Mouse (Mus musculus) lung, postnatal 0 days (tissue): ENCODE results near the gene Nup210. TPM values are rescaled to one million over a fixed set of nuclear protein-coding genes. Genes with fewer than 3 reads are reported as not detected.

ENCODE experiments used
- ATAC-seq: fragments of 200-750 bp; cut with Nextera tagmentation; 2 replicates; pipeline ENCODE4 v1.8.0; 2017; ENCODE audit warnings: moderate library complexity
- DNase-seq: peaks from one replicate; pipeline ENCODE4 v3.0.0-alpha.2; 2016; ENCODE audit warnings: low spot score
- H3K27ac ChIP-seq: fragments of 300-500 bp; sonication (generic); 2 replicates; pipeline ENCODE4 v1.5.1; 2014; ENCODE audit warnings: antibody characterized with exemption, mild to moderate bottlenecking, low read length, mixed read lengths
- H3K27me3 ChIP-seq: fragments of 300-500 bp; sonication (generic); replicated peaks from 2 replicates; pipeline ENCODE4 v1.6.1; 2014; ENCODE audit warnings: low read length, mixed read lengths; ENCODE audit not compliant: insufficient read depth
- H3K36me3 ChIP-seq: fragments of 300-500 bp; sonication (generic); 2 replicates; pipeline ENCODE4 v1.6.1; 2014; ENCODE audit warnings: low read length, mixed read lengths; ENCODE audit not compliant: insufficient read depth
- H3K4me1 ChIP-seq: fragments of 300-500 bp; sonication (generic); 2 replicates; pipeline ENCODE4 v1.6.1; 2014; ENCODE audit warnings: antibody characterized with exemption, low read depth, low read length, mixed read lengths; ENCODE audit not compliant: insufficient read depth
- H3K4me2 ChIP-seq: fragments of 300-500 bp; sonication (generic); replicated peaks from 2 replicates; pipeline ENCODE4 v1.6.1; 2014; ENCODE audit warnings: low read depth, mild to moderate bottlenecking, low read length, moderate library complexity, mixed read lengths
- H3K4me3 ChIP-seq: fragments of 300-500 bp; sonication (generic); 2 replicates; pipeline ENCODE4 v1.5.1; 2014; ENCODE audit warnings: low read depth, low read length
- H3K9ac ChIP-seq: fragments of 300-500 bp; sonication (generic); replicated peaks from 2 replicates; pipeline ENCODE4 v1.6.1; 2014; ENCODE audit warnings: low read depth, mild to moderate bottlenecking
- H3K9me3 ChIP-seq: fragments of 300-500 bp; sonication (generic); 2 replicates; pipeline ENCODE4 v1.6.1; 2016; ENCODE audit warnings: low read length, mixed read lengths
- CTCF ChIP-seq: IDR thresholded peaks from 2 replicates; pipeline ENCODE4 v1.5.1; 2016; ENCODE audit warnings: antibody characterized with exemption, mild to moderate bottlenecking
- EP300 ChIP-seq: IDR thresholded peaks from 2 replicates; pipeline ENCODE4 v1.6.1; 2016; ENCODE audit warnings: antibody characterized with exemption, mild to moderate bottlenecking, control low read depth
- WGBS: fragments of 180-500 bp; shearing (Covaris S2); extraction: QIAGEN DNeasy Blood & Tissue Kit; methylation state at CpG from one replicate; pipeline ENCODE4 v1.1.7; 2014; 5-methylcytosine and 5-hydroxymethylcytosine counted together
- polyA plus RNA-seq: library from polyadenylated mRNA; unstranded; fragments of >200 nt; fragmentation: Nextera tagmentation; extraction: Ambion mirVana; gene quantifications from 2 replicates; pipeline ENCODE4 v1.2.1, GENCODE M21; 2015

Gene Nup210
- polyA plus RNA-seq, 1 experiment from 2014 or later = 5.8 TPM

DNA sequence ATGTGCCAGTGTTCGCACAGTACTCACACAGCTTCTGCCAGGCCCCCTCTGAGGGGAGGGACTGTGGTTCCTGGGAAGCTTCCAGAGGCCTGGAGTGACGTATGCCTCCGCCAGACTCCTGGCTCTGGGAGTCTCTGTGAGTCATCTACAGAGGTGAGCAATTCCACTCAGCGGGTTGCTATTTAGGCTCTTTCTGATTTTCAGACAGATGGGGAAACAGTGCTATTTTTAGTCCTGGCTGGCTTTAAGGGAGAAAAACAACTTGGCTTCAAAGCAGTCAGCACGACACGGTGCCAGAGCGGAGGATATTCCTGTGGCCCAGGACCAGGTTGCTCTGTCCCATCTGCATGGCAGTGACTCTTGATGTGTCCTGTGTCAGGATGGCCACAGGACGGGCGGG, 40.4 kb downstream of the Nup210 start:
- H3K36me3 ChIP-seq = no peaks in the 10 kb centered on the region
- peak; percentile 37 for DNase-seq
- no peaks in the 10 kb centered on the region for H3K27me3 ChIP-seq
- no peak overlapping the region for H3K4me2 ChIP-seq
- no peak overlapping the region for H3K27ac ChIP-seq
- H3K9me3 ChIP-seq = no peaks in the 10 kb centered on the region
- 66% methylated on average over 9 of the region's 9 CpGs for WGBS
- H3K4me1 ChIP-seq = no peaks in the 10 kb centered on the region
- no peak for TF ChIP-seq EP300
- no peak for TF ChIP-seq CTCF
- ATAC-seq = peak; percentile 50
- no peak overlapping the region for H3K9ac ChIP-seq
- H3K4me3 ChIP-seq = no peak overlapping the region

GRCm38 (mm10) chr6:91068511-91068910, 48.1 kb downstream of the Nup210 start:
- no peak overlapping the region for H3K4me2 ChIP-seq
- H3K36me3 ChIP-seq = no peaks in the 10 kb centered on the region
- H3K9ac ChIP-seq = no peak overlapping the region
- no peaks in the 10 kb centered on the region for H3K9me3 ChIP-seq
- no peak overlapping the region for H3K27ac ChIP-seq
- TF ChIP-seq CTCF (no peak), EP300 (no peak)
- H3K27me3 ChIP-seq = no peaks in the 10 kb centered on the region
- no peak overlapping the region for H3K4me3 ChIP-seq
- DNase-seq (no peak), ATAC-seq (no peak)
- H3K4me1 ChIP-seq = no peaks in the 10 kb centered on the region
- whole genome bisulfite sequencing = 72% methylated on average over 1 of the region's 1 CpGs

- Histone ChIP-seq H3K9me3 (no peaks in the 10 kb centered on the region), H3K27me3 (no peaks in the 10 kb centered on the region), H3K4me3 (no peak overlapping the region), H3K9ac (no peak overlapping the region), H3K36me3 (no peaks in the 10 kb centered on the region), H3K4me1 (no peaks in the 10 kb centered on the region), H3K27ac (no peak overlapping the region), H3K4me2 (no peak overlapping the region)
- TF ChIP-seq EP300 = no peak
- TF ChIP-seq CTCF = no peak
- no peak for ATAC-seq
- WGBS = 80% methylated on average over 3 of the region's 3 CpGs
- no peak for DNase-seq
These were observed 49.6 kb downstream of the Nup210 start for GRCm38 (mm10) chr6:91067048-91067447.

- no peaks in the 10 kb centered on the region for H3K36me3 ChIP-seq
- ATAC-seq (no peak), DNase-seq (no peak)
- H3K27ac ChIP-seq = no peak overlapping the region
- 82% methylated on average over 2 of the region's 2 CpGs for WGBS
- no peak overlapping the region for H3K9ac ChIP-seq
- H3K27me3 ChIP-seq = no peaks in the 10 kb centered on the region
- TF ChIP-seq CTCF = no peak
- no peak for TF ChIP-seq EP300
- H3K4me2 ChIP-seq = no peak overlapping the region
- no peak overlapping the region for H3K4me3 ChIP-seq
- H3K9me3 ChIP-seq = no peaks in the 10 kb centered on the region
- H3K4me1 ChIP-seq = no peaks in the 10 kb centered on the region
These were observed 55.3 kb downstream of the Nup210 start for GRCm38 (mm10) chr6:91061296-91061695.

GRCm38 (mm10) chr6:91059711-91060110, 56.9 kb downstream of the Nup210 start:
- WGBS = 53% methylated on average over 2 of the region's 2 CpGs
- no peak overlapping the region for H3K4me3 ChIP-seq
- peak; percentile 43 for ATAC-seq

DNA sequence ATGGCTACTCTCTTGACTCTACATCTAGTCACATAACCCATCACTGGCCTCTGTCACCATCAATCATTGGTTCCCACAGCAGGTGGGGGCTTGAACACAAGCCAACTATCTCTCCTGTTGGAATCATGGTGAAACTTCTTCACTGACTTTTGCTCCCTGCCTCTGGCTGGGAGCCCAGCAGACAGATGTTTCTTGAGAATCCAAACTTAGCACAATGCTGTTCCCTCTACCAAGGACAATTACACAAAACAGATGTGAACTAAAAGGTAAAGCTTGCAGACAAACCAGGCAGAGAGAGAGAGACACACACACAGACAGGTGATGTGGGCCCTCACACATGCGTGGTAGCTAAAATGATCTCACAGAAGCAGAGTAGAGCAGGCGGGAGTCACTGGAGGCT, 58.6 kb downstream of the Nup210 start:
- H3K9ac ChIP-seq = no peak overlapping the region
- DNase-seq (no peak), ATAC-seq (no peak)
- H3K4me1 ChIP-seq = no peaks in the 10 kb centered on the region
- no peak overlapping the region for H3K4me3 ChIP-seq
- no peak overlapping the region for H3K27ac ChIP-seq
- no peak overlapping the region for H3K4me2 ChIP-seq
- TF ChIP-seq EP300 = no peak
- no peak for TF ChIP-seq CTCF
- 78% methylated on average over 2 of the region's 2 CpGs for WGBS
- H3K27me3 ChIP-seq = no peaks in the 10 kb centered on the region
- no peaks in the 10 kb centered on the region for H3K9me3 ChIP-seq
- peaks cover 2% of the 10 kb centered on the region; the same call in 1 of the 2 replicates for H3K36me3 ChIP-seq

More at GRCm38 (mm10) chr6:91059711-91060110, 56.9 kb downstream of the Nup210 start:
- Histone ChIP-seq H3K27me3 (no peaks in the 10 kb centered on the region), H3K9ac (no peak overlapping the region), H3K9me3 (no peaks in the 10 kb centered on the region), H3K4me2 (no peak overlapping the region), H3K4me1 (no peaks in the 10 kb centered on the region), H3K36me3 (no peaks in the 10 kb centered on the region), H3K27ac (no peak overlapping the region)
- DNase-seq = peak; percentile 52
- no peak for TF ChIP-seq EP300
- peak; percentile 89 for TF ChIP-seq CTCF

- DNase-seq = no peak
- no peak overlapping the region for H3K27ac ChIP-seq
- TF ChIP-seq CTCF (no peak), EP300 (no peak)
- peaks cover 3% of the 10 kb centered on the region; the same call in 1 of the 2 replicates for H3K36me3 ChIP-seq
- no peak overlapping the region for H3K4me3 ChIP-seq
- H3K27me3 ChIP-seq = no peaks in the 10 kb centered on the region
- H3K4me2 ChIP-seq = no peak overlapping the region
- H3K4me1 ChIP-seq = no peaks in the 10 kb centered on the region
- ATAC-seq = no peak
- no peaks in the 10 kb centered on the region for H3K9me3 ChIP-seq
- no peak overlapping the region for H3K9ac ChIP-seq
These were observed 60.3 kb downstream of the Nup210 start for GRCm38 (mm10) chr6:91056348-91056747.
